Mouse (Mus musculus) bone marrow, adult 2 months (tissue): ENCODE measurements around the gene Cyfip2. TPM values are rescaled to one million over a fixed set of nuclear protein-coding genes. Genes with fewer than 3 reads are reported as not detected.
A peak's percentile ranks its signal among the peaks of the same experiment; 100 is the strongest.

ENCODE experiments used
- H3K27ac ChIP-seq: fragments of 200-500 bp; 2 replicates; pipeline ENCODE4 v1.5.1; 2012; ENCODE audit warnings: low read depth, mild to moderate bottlenecking, control low read depth, inconsistent platforms, low read length; ENCODE audit not compliant: control insufficient read depth, poor library complexity, insufficient read depth
- H3K4me1 ChIP-seq: fragments of 200-500 bp; 2 replicates; pipeline ENCODE4 v1.6.1; 2011; ENCODE audit warnings: low read length; ENCODE audit not compliant: control insufficient read depth, insufficient read depth
- H3K4me3 ChIP-seq: fragments of 200-500 bp; replicated peaks from 2 replicates; pipeline ENCODE3; 2011; ENCODE audit warnings: mild to moderate bottlenecking, low read depth, low read length, control low read depth; ENCODE audit not compliant: control insufficient read depth
- CTCF ChIP-seq: fragments of 200-500 bp; IDR thresholded peaks from 2 replicates; pipeline ENCODE4 v1.5.1; 2011; ENCODE audit warnings: low read length, control low read depth; ENCODE audit not compliant: control insufficient read depth, insufficient read depth
- POLR2A ChIP-seq: fragments of 200-500 bp; IDR thresholded peaks from 2 replicates; pipeline ENCODE4 v1.6.1; 2011; ENCODE audit warnings: low read depth, mild to moderate bottlenecking, control low read depth, low read length, borderline replicate concordance; ENCODE audit not compliant: control insufficient read depth
- WGBS: fragments of 180-500 bp; shearing (Covaris S2); methylation state at CpG from one replicate; pipeline ENCODE4 v1.1.7; 2018; 5-methylcytosine and 5-hydroxymethylcytosine counted together
- polyA plus RNA-seq: library from polyadenylated mRNA; stranded (reverse); fragments of >200 nt; gene quantifications from 2 replicates; pipeline ENCODE4 v1.2.4, GENCODE M21; 2011; ENCODE audit warnings: low replicate concordance; ENCODE audit not compliant: missing spikeins, insufficient read depth, insufficient read length

Gene Cyfip2
- polyA plus RNA-seq, 1 experiment: 32.6 TPM

DNA sequence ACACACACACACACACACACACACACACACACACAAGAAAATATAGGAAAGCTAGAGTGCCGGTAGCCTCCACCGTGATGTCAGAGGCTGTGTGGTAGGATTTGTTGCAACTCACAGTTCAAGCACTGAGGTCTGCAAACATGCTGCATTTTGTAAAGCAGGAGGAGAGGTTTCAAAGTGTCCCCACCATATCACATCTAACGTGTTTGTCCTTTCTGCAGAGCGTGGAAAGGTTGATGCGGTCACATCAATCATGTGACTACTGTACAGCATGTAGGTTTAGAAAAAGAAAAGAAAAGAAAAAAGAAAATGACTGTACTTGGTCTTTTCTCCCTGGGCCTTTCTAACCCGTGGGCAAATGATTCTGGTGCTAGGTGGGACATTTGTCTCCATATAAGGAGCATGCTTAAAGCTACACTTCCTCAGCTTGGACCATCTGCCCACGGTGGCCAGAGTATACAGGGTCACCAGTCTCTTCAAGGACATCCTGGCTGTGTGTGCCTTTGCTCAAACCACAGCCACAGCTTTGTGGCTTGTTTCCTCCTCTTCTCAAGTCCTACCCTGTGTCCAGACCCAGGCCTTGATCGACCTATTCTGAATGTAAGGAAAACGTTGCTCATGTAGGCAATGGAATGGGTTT lies 6.7 kb downstream of the Cyfip2 start:
- Histone ChIP-seq H3K27ac (peak overlapping the region; percentile 32; the same call in 1 of the 2 replicates), H3K4me3 (no peak overlapping the region), H3K4me1 (peaks cover 10% of the 10 kb centered on the region)
- WGBS: 44% methylated on average over 9 of the region's 9 CpGs
- TF ChIP-seq CTCF: no peak
- no peak for TF ChIP-seq POLR2A

DNA sequence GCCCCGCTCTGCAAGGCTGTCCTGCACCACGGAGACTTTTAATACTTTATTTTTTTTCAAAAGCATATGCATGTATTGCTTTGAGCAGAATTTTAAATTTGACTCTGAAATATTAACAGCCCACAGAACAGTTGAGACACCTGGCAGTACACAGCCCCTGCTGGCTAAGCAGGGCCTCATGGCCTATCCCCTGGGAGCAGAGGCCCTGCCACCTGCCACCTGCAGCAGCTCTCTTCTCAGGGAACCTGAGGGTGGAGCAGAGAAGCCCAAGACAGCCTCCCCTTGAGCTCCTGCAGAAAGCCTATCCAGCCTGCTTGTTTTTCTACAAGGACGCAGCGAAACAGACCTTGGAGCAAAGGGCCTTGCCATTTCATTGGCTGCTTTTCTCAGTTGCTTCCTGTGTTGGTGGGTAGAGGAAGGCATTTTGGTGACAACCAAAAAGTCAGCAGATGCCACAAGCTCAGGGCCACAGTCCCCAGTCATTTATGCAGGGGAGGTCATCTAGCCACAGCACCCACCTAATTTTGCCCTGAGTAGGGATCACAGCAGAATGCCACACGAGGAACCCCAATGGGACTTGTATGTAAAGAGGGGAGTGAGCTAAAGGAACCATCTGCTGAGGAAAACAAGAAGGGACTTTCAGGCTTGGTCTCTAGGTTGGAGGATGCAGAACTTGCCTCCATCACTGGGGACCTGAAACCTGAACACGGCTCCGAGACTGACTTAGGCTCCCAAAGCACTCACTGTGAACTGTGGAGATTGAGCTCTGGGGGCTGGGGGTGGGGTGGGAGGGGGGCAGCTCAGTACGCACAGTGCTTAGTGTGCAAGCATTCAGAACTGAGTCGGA lies 7.6 kb downstream of the Cyfip2 start:
- WGBS: 56% methylated on average over 9 of the region's 9 CpGs
- TF ChIP-seq POLR2A (no peak), CTCF (no peak)
- peaks cover 10% of the 10 kb centered on the region for H3K4me1 ChIP-seq
- H3K4me3 ChIP-seq: no peak overlapping the region
- peak overlapping the region; percentile 32; the same call in 1 of the 2 replicates for H3K27ac ChIP-seq

- H3K27ac ChIP-seq: peak overlapping the region; percentile 73
- H3K4me3 ChIP-seq: no peak overlapping the region
- no peak for TF ChIP-seq POLR2A
- WGBS: 62% methylated on average over 10 of the region's 10 CpGs
- H3K4me1 ChIP-seq: peaks cover 9% of the 10 kb centered on the region
Measured at GRCm38 (mm10) chr11:46304093-46304492, 8.6 kb downstream of the Cyfip2 start.

DNA sequence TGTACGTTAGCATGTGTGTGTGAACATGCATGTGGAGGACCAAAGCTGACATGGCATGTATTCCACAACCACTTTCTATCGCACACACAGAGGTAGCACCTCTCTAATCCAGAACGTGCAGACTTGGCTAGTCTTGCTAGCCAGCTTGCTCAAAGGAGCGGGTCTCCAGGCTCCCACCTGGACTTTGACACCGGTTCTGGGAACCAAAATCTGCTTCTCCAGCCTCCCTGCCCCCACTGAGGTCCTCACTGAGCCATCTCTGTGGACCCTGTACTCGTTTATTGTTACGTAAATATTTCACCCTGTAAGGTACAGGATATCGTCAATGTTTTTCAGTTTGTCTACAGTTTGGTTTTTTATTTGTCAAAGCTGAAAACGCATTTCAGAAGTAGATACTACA lies 10.2 kb downstream of the Cyfip2 start:
- Histone ChIP-seq H3K27ac (no peak overlapping the region), H3K4me3 (no peak overlapping the region), H3K4me1 (peaks cover 7% of the 10 kb centered on the region)
- TF ChIP-seq CTCF (no peak), POLR2A (no peak)
- WGBS: 80% methylated on average over 9 of the region's 9 CpGs

GRCm38 (mm10) chr11:46301579-46302248 lies 10.9 kb downstream of the Cyfip2 start:
- no peak overlapping the region for H3K4me3 ChIP-seq
- TF ChIP-seq CTCF: no peak
- no peak for TF ChIP-seq POLR2A
- WGBS: 86% methylated on average over 23 of the region's 23 CpGs
- H3K4me1 ChIP-seq: peaks cover 7% of the 10 kb centered on the region
- no peak overlapping the region for H3K27ac ChIP-seq

- peaks cover 2% of the 10 kb centered on the region; the same call in 1 of the 2 replicates for H3K4me1 ChIP-seq
- TF ChIP-seq CTCF: no peak
- no peak for TF ChIP-seq POLR2A
- H3K4me3 ChIP-seq: no peak overlapping the region
- 41% methylated on average over 6 of the region's 6 CpGs for WGBS
- no peak overlapping the region for H3K27ac ChIP-seq
Measured at GRCm38 (mm10) chr11:46299901-46300300, 12.8 kb downstream of the Cyfip2 start.

DNA sequence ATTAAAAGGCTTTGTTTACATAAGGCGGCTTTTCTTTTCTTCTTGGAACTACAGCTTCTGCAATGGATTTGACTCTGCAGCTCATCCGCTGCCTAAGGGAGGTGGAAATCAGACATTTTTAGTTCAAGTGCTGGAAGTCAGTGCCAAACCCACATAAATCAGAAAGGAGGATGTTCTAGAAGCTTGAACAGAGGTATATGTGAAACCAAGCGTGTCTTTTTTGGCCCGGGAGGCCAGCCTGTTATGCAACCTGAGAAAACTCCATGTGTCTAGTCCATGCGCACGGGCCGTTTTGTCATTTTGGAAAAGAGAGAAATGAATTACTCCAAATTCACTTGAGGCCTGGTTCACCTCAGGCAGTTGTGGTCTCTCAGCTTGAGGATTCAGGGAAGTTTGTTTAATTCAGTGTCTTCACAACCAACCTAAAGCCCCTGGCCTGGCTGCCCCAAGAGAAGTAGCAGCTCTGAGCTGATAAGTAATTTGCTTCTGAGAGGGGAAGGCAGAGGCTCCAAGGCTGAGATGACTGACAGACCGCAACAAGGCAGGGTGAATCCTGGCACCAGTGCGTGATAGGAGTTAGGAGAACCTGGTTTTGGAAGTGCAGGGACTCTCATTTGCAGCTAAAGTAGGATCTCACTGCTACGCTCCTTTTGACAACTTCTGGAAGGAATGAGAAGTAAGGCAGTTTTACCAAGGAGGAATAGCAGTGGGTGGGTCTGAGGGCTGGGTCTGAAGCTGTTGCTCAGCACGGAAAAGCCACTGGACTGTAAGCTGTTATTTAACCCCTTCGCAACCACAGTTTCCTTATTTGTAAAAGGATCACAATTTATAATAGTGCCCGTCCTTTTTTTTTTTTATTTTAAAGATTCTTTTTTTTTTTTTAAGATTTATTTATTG lies 13.5 kb downstream of the Cyfip2 start:
- peaks cover 2% of the 10 kb centered on the region; the same call in 1 of the 2 replicates for H3K4me1 ChIP-seq
- WGBS: 28% methylated on average over 13 of the region's 13 CpGs
- no peak overlapping the region for H3K27ac ChIP-seq
- TF ChIP-seq POLR2A (no peak), CTCF (no peak)
- no peak overlapping the region for H3K4me3 ChIP-seq
